Mouse (Mus musculus): ENCODE data around the gene Insig2.

Insig2 gene

DNA sequence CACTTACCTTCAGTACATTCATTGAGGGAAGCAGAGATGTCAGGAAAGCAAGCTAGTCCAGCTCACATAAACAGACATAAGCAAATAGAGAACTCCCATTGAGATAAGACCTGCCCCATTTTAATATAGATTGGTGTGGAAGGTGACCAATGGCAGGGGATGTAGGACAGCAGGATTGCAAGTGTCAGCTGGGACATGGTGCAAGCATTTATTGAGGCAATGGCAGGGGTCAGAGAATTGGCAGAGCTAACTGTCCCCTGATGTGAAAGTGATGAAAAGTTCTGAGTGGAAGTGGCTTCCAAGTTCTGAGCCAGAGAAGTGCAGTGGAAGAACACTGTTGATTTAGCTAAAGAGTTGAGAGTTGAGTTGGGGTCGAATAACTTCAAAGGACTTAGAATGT lies at the start of gene Insig2:
TSS of gene Insig2 (minus strand) at position 105 of the 400 bp plus-strand sequence.
- in situ Hi-C loops (cut with MboI, MseI), result no loop called here

- in situ Hi-C loops (cut with MboI, MseI), result loop anchor here (10.0 kb wide), 1 partner anchor 727 kb away; no protein-coding TSS in a partner anchor
Observed at GRCm38 (mm10) chr1:121381562-121381961, 49.2 kb upstream of the Insig2 start.

DNA sequence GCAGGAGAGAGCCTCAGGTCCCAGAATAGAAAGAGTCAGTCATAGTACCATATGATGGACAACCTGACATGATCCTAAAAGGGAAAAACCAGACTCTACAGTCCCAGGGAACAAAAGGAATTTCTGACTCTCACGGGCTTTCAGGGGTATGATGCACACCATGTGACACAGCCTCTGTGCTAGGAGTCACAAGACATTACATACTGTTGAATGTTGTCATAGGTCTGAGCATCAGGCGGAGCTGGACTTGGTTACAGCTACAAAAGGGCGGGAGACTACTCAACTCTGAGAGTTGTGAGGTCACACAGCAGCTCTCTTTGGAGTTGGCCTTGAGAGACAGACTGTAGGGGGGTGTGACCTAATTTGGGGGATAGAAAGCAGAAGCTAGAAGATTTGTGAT lies 47.6 kb upstream of the Insig2 start:
- in situ Hi-C loops (cut with MboI, MseI), result loop anchor here (10.0 kb wide), 1 partner anchor 725 kb away; no protein-coding TSS in a partner anchor

GRCm38 (mm10) chr1:121377901-121378300 lies 45.5 kb upstream of the Insig2 start:
- in situ Hi-C loops (cut with MboI, MseI), result loop anchor here (10.0 kb wide), 1 partner anchor 517 kb away; no protein-coding TSS in a partner anchor

DNA sequence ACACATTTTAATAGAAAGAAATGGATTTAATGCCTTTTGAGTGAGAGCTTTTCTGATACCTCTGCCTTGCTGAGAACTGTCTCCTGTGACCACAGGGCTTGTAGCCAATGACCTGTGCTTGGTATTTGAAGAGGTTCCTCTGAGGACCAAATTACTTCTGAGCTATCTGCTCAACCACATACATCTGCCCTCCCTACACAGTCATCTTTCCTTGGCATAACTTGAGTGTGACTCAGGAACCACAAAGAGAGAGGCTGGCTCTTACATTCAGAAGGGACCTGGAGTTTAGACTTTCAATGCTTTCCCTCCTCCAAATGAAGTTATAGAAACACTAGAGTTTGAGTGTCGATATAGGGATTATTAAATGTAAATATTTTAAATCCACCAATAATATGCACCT lies 45.0 kb upstream of the Insig2 start:
- in situ Hi-C loops (cut with MboI, MseI), result loop anchor here (10.0 kb wide), 1 partner anchor 517 kb away; no protein-coding TSS in a partner anchor

GRCm38 (mm10) chr1:121373631-121374030 lies 41.2 kb upstream of the Insig2 start:
- in situ Hi-C loops (cut with MboI, MseI), result loop anchor here (10.0 kb wide), 1 partner anchor 521 kb away; no protein-coding TSS in a partner anchor

GRCm38 (mm10) chr1:121372656-121373055 lies 40.3 kb upstream of the Insig2 start:
- in situ Hi-C loops (cut with MboI, MseI), result loop anchor here (10.0 kb wide), 1 partner anchor 522 kb away; no protein-coding TSS in a partner anchor

GRCm38 (mm10) chr1:121371449-121371848 lies 39.1 kb upstream of the Insig2 start:
- in situ Hi-C loops (cut with MboI, MseI), result loop anchor here (10.0 kb wide), 1 partner anchor 523 kb away; no protein-coding TSS in a partner anchor

DNA sequence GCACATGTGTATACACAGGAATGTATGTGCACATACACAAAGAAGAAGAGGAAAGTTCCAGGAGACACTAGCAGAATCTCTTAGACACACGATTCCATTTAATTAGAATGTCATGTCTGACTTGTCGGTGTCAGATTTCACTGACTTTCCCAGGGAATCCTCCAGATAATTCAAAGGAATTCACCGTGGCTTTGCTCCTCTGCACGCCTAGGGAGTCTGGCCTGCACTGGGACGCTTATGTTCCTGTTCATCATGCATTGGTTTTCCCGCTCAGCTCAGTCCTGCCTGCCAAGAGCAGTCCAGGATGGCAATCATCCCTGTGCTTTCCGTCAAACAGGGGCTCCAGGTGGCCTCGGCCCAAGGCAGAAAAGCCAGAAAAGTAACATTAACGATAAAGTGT lies 34.9 kb upstream of the Insig2 start:
- in situ Hi-C loops (cut with MboI, MseI), result no loop called here

DNA sequence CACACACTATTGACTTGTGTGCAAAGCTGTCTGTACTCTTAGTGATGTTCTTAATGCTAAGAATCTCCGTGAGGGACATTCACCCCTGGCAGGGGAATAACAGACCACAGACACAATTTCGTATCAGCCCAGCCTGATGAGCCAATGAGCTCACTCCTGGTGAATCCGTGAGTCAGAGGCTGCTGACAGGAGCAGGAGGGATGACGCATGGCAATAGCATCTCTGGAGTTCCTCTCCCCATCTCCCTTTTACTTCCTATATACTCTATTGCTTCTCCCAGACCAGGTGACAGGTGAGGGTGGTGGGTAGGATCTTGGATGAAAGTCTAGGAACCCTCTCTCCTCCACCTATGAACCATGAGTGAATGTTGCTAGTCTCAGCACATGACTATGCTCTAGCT lies 28.2 kb upstream of the Insig2 start:
- in situ Hi-C loops (cut with MboI, MseI), result no loop called here

DNA sequence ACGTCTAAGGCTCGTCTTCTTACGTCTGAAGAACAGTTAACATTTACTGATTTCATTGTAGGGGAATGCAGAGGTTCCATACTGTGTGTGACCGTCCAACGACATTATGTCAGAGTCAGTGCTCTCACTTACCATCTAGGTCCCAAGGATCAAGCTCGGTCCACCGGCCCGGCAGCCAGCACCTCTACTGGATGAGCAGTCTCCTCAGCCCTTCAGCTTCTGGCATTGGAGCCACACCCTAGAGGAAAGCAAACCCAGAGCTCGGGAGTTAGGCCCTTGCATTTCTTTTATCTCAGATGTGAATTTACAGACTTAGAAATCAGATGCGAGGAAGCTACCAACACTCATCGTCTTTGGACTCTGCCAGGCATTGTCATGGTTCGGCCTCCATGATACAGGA lies 27.3 kb upstream of the Insig2 start:
- in situ Hi-C loops (cut with MboI, MseI), result loop anchor here (10.0 kb wide), 1 partner anchor 775 kb away; no protein-coding TSS in a partner anchor

DNA sequence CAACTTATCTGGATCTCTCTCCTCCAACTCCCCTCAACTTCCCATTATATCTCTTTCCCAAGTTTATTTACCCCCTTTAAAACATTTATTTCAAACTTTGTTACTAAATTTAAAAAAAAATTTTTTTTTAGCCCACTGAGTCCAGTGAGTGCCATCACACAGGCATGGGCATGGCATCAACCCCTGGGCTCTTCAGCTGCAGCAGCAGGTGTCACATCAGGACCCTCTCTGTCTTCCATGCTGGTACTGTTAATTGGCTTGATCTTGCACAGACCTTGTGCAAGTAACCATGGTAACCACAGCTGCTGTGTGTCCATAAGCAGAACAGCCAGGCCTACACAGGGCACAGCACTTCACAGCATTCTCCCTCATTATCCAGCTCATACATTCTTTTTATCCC lies 21.4 kb upstream of the Insig2 start:
- in situ Hi-C loops (cut with MboI, MseI), result loop anchor here (10.0 kb wide), 1 partner anchor 769 kb away; no protein-coding TSS in a partner anchor

GRCm38 (mm10) chr1:121351037-121351436 lies 18.6 kb upstream of the Insig2 start:
- in situ Hi-C loops (cut with MboI, MseI), result loop anchor here (10.0 kb wide), 1 partner anchor 766 kb away; no protein-coding TSS in a partner anchor

GRCm38 (mm10) chr1:121350616-121351015 lies 18.2 kb upstream of the Insig2 start:
- in situ Hi-C loops (cut with MboI, MseI), result loop anchor here (10.0 kb wide), 1 partner anchor 766 kb away; no protein-coding TSS in a partner anchor

DNA sequence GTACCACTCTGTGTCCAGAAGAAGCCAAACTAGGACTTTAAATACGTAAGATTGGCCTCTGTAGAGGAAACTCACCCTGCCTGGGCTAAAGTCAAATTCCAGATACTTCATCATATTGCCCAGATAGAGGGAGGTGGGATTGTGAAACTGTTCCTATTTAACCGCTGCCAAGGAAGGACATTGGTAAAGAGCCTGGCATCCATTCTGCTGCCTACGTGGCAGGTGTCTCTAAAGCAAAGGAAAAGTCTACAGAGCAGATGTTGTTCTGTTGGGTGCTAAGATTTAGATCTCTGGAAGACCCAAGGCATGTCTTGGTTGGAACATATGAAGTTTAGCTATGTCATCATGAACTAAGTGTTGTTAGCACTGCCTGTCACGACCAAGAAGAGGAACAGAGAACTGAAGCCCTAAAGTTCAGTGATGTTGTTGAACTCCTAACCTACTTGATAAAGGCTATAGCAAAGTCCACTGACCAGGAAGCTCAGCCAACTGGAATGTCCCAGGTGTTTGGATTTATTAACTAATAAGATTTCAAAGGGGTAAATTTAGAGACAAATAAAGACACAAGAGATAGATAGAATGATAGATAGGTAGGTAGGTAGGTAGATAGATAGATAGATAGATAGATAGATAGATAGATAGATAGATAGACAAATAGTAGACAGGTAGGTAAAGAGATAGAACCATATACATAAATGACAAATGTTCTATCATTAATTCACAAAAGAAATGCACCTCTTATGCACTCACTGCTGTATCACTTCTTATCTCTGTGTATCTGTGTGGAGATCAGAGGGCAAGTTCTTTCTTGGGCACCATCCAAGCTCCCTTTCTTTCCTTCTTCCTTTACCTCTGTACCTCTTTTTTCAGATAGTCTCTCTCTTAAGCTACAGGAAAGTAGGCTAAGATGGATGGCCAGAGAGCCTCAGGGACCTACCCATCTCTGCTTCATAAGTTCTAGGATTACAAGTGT lies 16.8 kb upstream of the Insig2 start:
- in situ Hi-C loops (cut with MboI, MseI), result no loop called here

GRCm38 (mm10) chr1:121343966-121344365 lies 11.6 kb upstream of the Insig2 start:
- in situ Hi-C loops (cut with MboI, MseI), result no loop called here

- in situ Hi-C loops (cut with MboI, MseI), result no loop called here
Observed at GRCm38 (mm10) chr1:121335789-121336188, 3.4 kb upstream of the Insig2 start.

DNA sequence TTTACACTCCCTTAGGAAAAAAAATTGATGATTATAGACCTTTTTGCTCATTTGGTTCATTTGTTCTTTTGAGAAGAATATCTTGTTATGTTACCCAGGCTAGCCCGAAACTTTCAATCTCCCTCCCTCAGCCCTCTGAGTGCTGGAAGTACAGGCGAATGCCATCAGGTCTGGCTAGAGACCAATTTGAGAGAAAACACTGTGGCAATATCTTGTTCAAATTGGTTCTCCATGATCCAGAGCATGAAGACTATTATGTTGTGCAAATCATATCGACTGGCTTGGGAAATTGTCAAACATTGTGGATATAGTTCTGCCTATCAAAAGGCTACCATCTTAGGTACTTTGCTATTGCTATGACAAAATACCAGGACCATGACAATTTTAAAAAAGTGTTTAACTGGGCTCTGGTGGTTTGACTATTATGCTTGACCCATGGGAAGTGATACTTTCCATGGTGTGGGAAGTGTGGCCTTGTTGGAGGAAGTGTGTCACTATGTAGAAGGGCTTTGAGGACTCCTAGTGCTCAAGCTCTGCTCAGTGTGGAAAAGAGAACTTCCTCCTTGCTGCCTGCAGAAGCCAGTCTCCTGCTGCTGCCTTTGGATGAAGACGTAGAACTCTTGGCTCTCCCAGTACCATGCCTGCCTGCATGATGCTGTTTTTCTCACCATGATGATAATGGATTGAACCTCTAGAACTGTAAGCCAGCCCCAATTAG lies 1.8 kb upstream of the Insig2 start:
- in situ Hi-C loops (cut with MboI, MseI), result no loop called here

DNA sequence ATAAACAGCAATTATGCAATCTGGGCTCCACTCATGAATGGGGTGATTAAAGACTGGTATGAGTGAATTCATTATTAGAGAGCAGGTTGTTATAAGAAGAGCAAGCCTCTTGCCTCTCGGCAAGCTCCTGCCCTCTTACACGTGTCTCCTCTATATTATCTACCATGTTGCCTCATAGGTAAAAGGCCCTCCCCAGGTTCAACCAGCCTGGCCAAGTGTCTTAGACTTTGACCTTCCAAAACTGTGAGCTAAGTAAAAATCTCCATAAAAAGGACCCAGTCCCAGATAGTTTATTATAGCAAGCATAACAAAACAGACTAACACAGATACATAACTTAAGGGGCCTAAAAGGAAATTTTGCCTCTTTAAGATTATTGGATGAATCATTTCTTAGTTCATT lies 1.8 kb downstream of the Insig2 start:
- in situ Hi-C loops (cut with MboI, MseI), result no loop called here

DNA sequence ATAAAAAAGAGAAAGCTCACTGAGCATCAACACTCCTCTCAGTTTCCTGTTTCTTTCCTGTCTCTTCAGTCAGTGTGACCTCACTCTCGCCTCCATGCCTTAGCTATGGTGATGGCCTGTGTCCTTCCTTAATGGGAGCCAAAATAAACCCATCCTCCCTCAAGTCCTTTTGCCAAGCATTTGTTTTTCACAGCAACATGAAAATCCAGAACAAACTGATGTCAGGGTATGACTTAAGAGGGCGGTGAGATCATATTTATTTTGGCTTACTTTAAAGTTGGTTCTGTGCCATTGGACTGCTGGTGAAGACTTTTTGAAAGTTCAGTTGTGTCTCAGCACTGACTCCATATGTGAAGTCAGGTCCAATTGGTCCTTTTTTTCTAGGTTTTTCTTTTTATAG lies 3.0 kb downstream of the Insig2 start:
- in situ Hi-C loops (cut with MboI, MseI), result loop anchor here (5.0 kb wide), 1 partner anchor 238 kb away; the partner anchor contains the start of gene Ddx18

- in situ Hi-C loops (cut with MboI, MseI), result loop anchor here (5.0 kb wide), 1 partner anchor 239 kb away; the partner anchor contains the start of gene Ddx18
Observed at GRCm38 (mm10) chr1:121328193-121328555, 4.2 kb downstream of the Insig2 start.
